In genomic region chr12:70367326-70368248, GRCm38 (mm10) we compare ENCODE assay signal across 8 mouse cellular contexts. TPM values are rescaled to one million over a fixed set of nuclear protein-coding genes. Genes with fewer than 3 reads are reported as not detected.
DNase-seq lines count a peak whose midpoint lies in the region; ATAC-seq lines count a peak whose summit lies in the region.

No protein-coding gene starts in this region.

- no peaks in the 10 kb centered on the region; the same call in 1 of the 2 replicates for H3K27me3 ChIP-seq in heart, embryonic 16.5 days (ENCODE audit: control insufficient read depth, insufficient read depth, low read length)
- H3K27me3 ChIP-seq in lung, embryonic 16.5 days (ENCODE audit: control insufficient read depth, insufficient read depth, low read depth, low read length) = no peaks in the 10 kb centered on the region

- DNase-seq in heart, adult 11 months = peak; percentile 89
- no peak for DNase-seq in heart, adult 8-10 months (ENCODE audit: low spot score)
- peak; percentile 82 for DNase-seq in embryo, embryonic 9.5 days (ENCODE audit: extremely low spot score)
- peak; percentile 39 to 68 for DNase-seq in kidney, postnatal 25 days
- peak; percentile 86 for DNase-seq in right cerebral cortex, adult 18-20 months
- DNase-seq in urinary bladder, postnatal 36 days (ENCODE audit: low spot score in 2 of 2) = no peak

- H3K27ac ChIP-seq in heart, embryonic 16.5 days (ENCODE audit: low read length) = no peak overlapping the region
- no peak overlapping the region for H3K27ac ChIP-seq in lung, embryonic 16.5 days (ENCODE audit: low read length)

- peak; percentile 65 for ATAC-seq in heart, embryonic 16.5 days (replicated peaks; ENCODE audit: extremely low read depth, insufficient read depth, low FRiP score)
- peak; percentile 95 for ATAC-seq in lung, embryonic 16.5 days (ENCODE audit: low read depth)

- H3K9me3 ChIP-seq in heart, embryonic 16.5 days (replicated peaks; ENCODE audit: control insufficient read depth, low read length) = no peaks in the 10 kb centered on the region
- H3K9me3 ChIP-seq in lung, embryonic 16.5 days (ENCODE audit: control insufficient read depth, low read length) = no peaks in the 10 kb centered on the region

- H3K4me2 ChIP-seq in heart, embryonic 16.5 days (ENCODE audit: low read depth, low read length) = peak overlapping the region; percentile 36
- peak overlapping the region; percentile 47 for H3K4me2 ChIP-seq in lung, embryonic 16.5 days (ENCODE audit: low read depth, low read length)

- H3K4me1 ChIP-seq in heart, embryonic 16.5 days (ENCODE audit: control insufficient read depth, insufficient read depth, low read length) = peaks cover 4% of the 10 kb centered on the region; the same call in 1 of the 2 replicates
- peaks cover 7% of the 10 kb centered on the region for H3K4me1 ChIP-seq in lung, embryonic 16.5 days (replicated peaks; ENCODE audit: control insufficient read depth, insufficient read depth, low read length)

- H3K36me3 ChIP-seq in heart, embryonic 16.5 days (ENCODE audit: control insufficient read depth, insufficient read depth) = no peaks in the 10 kb centered on the region
- no peaks in the 10 kb centered on the region for H3K36me3 ChIP-seq in lung, embryonic 16.5 days (ENCODE audit: control insufficient read depth, insufficient read depth, low read length)

- no peak overlapping the region for H3K4me3 ChIP-seq in heart, embryonic 16.5 days (ENCODE audit: low read length)
- peak overlapping the region; percentile 17; the same call in 1 of the 2 replicates for H3K4me3 ChIP-seq in lung, embryonic 16.5 days (ENCODE audit: low read length)

- 49% methylated on average over 19 of the region's 19 CpGs for WGBS in heart, embryonic 16.5 days
- 34% methylated on average over 19 of the region's 19 CpGs for WGBS in lung, embryonic 16.5 days

- no peak overlapping the region for H3K9ac ChIP-seq in heart, embryonic 16.5 days (ENCODE audit: low read length)
- H3K9ac ChIP-seq in lung, embryonic 16.5 days (ENCODE audit: low read length) = peak overlapping the region; percentile 46

RNA-seq across cellular contexts. Expression of gene Trim9, which starts 20.2 kb away (rescaled TPM):
- total RNA-seq in heart, adult 8-10 months (2022) = under 1 TPM in 3 of 4 experiments, not detected in 1; 0.09 to 0.19 (median 0.11) TPM
- 0.11 and 0.51 TPM in 2 replicates for polyA plus RNA-seq in heart, embryonic 16.5 days (2015; fragmentation: Nextera tagmentation; extraction: Ambion mirVana)
- polyA plus RNA-seq in lung, embryonic 16.5 days (2015; fragmentation: Nextera tagmentation; extraction: Ambion mirVana) = 0.58 and 1.3 TPM in 2 replicates

Comparison
In these comparisons a context has a peak if more than half of its experiments do, and no peak if none do; other contexts are left out.
1. DNase-seq: peak in heart, adult 11 months (single experiment), embryo, embryonic 9.5 days (single experiment), kidney, postnatal 25 days (2 of 2) and right cerebral cortex, adult 18-20 months (single experiment); none in heart, adult 8-10 months (single experiment) and urinary bladder, postnatal 36 days (0 of 2).